Mouse (Mus musculus): ENCODE measurements around the gene Gmppa. TPM values are rescaled to one million over a fixed set of nuclear protein-coding genes. Genes with fewer than 3 reads are reported as not detected.

Gene Gmppa
- 10 to 100 TPM; 48.0 to 64.9 (median 62.3) TPM for total RNA-seq (2022)

DNA sequence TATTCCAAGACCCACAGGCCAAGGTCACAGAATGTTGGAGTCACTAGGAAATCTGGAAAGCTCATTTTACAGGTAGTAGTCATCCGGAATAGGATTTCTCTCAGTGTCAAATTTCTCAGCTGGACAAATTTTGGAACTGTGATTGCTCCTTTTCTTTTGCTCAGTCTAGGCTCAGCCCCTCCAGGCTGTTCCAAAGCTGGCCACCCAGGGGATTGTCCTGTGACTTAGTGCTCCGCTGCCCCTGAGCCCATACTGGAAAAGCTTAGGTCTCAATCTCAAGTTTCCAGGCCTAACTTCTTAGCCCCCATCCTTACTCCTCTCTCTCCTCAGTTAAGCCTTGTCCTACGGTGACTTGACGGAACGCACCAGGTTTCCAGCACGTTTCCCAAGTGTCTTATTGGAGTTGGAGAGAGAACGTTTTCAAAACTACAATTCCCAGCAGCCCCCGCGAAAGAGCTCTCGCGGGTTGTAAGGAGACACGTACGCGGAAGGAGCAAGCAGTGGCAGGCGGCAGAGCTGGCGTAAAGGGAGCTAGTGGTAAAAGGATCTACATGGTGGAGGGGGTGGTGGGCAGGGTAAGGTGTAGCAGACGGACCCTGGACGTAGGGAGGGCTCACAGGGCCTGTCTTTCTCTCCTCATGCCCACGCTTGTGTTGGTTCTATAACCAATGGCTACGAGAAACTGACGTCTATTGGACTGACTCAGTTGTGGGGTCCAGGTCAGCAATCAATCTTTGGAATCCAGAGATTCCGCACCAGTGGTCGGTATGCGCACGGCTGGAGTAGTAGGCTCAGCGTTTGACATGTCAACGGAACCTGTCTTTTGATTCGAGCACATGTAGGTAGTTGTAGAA is at the start of gene Gmppa:
Gene Gmppa, plus strand, starts transcription at position 456 of the 854 bp plus-strand sequence.
- peak; percentile 67 to 78 for DNase-seq (ENCODE audit: low spot score in 2 of 2)

- peak in 1 of 2 experiments; percentile 54 for DNase-seq (ENCODE audit: low spot score in 2 of 2)
These were observed 49.6 kb upstream of the Gmppa start for GRCm38 (mm10) chr1:75386149-75386548.

GRCm38 (mm10) chr1:75387469-75387928 is 48.2 kb upstream of the Gmppa start:
- no peak for DNase-seq (ENCODE audit: low spot score in 2 of 2)

GRCm38 (mm10) chr1:75387929-75388897 is 47.5 kb upstream of the Gmppa start:
- DNase-seq (ENCODE audit: low spot score in 2 of 2): no peak

DNA sequence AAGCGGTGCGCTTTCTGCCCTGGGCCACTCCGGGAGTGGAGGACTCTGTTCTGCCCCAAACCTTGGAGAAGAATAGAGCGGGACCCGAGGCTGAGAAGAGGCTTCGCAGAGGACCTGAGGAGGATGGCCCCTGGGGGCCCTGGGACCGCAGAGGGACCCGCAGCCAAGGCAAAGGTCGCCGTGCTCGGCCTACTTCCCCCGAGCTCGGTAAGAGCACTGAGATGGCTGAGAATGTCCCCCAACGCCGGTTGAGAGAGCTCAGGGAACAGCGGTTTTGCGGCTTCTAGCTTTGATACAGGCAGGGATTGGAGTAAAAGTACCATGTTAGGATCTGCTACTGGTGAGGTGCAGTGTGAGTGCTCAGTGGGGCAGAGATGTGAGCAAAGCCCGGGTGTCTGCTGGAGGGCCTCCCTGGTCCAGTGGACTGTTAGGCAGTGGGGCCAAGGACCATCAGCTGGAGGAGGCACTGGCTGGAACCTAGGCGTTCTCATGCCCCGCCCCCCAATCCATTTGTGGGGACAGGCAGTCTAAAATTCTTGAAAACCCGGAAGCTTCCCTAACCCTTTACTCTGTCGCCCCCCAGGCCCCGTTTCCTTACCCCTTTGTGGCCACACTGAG is 46.7 kb upstream of the Gmppa start:
- no peak for DNase-seq (ENCODE audit: low spot score in 2 of 2)

DNA sequence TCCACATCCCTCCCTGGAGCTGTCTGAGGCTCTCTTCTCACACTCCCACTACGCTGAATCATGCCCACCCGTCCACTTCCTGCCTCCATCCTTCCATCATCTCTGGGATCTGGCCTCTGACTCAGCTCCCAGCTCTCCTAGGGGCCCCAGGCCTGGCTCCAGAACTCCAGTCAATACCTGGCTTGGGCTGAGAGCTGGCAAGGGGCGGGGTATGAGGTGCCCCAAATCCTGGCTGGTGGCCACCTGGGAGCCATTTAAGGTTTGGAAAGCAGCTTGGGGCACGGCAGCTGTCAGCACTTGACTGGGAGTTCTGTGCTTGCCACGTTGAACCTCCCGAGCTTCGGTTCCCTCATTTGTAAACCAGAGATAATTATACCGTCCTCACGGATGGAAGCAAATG is 42.6 kb upstream of the Gmppa start:
- peak in 1 of 2 experiments; percentile 56 for DNase-seq (ENCODE audit: low spot score in 2 of 2)

DNA sequence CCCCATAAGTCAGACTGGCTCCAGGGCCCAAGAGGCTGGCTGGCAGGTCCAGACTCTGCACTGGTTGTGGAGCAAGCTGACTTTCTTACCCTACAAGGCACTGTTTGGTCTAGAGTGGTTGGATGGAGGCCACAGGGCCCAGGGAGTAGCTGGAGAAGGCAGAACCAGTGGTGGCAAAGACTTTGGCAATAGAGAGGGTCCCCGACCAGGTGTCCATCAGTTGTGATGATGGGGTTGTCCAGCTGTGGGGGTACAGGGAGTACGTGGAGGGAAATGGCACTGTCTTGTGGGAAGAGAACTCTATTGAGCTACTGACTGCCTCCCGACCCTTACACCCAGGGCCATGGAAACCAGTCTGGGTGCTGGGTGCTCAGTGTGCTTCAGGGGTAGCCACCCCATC is 41.9 kb upstream of the Gmppa start:
- DNase-seq (ENCODE audit: low spot score in 2 of 2): no peak

GRCm38 (mm10) chr1:75398761-75399402 is 36.8 kb upstream of the Gmppa start:
- DNase-seq (ENCODE audit: low spot score in 2 of 2): no peak

DNA sequence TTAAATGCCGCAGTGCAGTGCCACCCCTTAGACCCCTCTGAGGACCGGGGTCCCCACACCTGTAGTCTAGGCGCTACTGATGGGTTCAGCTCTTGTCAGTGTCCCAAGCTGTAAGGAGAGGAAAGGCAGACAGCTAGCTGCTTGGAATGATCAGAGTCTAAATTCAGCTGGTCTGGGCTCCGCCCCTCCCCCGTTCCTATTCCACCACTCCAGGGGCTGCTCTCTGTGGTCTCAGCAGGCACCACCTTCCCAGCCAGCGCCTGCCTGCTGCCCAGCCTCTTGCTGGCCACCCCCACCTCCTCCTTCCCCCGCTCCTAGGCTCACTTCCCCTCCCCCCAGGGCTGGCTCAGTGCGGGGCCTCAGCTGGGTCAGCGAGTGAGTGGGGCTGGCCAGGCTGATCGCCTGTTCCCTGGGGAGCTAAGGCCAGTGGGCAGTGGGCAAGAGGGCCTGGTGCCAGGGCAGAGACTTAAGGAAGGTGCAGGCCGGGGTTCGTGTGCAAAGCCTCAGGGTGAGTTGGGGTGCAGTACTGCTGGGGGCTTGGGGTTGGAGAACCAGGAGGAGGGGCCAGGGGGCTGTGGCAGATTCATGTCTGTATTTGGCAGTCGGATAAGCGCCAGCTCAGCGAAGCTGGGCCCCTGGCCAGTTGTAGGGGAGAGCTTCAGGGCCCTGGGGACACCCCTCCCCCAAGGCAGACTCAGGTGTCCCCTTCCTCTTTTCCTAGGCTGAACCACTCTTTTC is 35.8 kb upstream of the Gmppa start:
- peak in 1 of 2 experiments; percentile 45 for DNase-seq (ENCODE audit: low spot score in 2 of 2)

- no peak for DNase-seq (ENCODE audit: low spot score in 2 of 2)
These were observed 35.1 kb upstream of the Gmppa start for GRCm38 (mm10) chr1:75400493-75401115.

DNA sequence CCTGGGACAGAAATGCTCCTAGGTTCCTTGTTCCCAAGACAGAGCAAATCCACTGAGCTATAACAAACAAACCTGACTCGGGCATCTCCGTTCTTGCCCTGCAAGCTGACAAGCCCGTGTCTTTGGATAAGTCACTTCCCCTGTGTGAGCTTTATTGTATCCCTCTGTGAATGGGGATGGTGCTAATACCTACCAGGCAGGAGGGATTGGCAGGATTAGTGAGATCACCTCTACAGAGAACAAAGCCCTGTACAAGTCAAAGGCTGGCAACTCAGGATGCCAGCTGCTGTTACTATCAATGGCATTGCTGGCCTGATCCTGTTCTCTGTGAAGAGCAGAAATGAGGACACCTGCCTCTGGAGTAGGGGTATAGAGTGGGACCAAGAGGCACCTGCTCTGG is 30.2 kb upstream of the Gmppa start:
- DNase-seq (ENCODE audit: low spot score in 2 of 2): no peak

- no peak for DNase-seq (ENCODE audit: low spot score in 2 of 2)
These were observed 29.6 kb upstream of the Gmppa start for GRCm38 (mm10) chr1:75406173-75406572.

DNA sequence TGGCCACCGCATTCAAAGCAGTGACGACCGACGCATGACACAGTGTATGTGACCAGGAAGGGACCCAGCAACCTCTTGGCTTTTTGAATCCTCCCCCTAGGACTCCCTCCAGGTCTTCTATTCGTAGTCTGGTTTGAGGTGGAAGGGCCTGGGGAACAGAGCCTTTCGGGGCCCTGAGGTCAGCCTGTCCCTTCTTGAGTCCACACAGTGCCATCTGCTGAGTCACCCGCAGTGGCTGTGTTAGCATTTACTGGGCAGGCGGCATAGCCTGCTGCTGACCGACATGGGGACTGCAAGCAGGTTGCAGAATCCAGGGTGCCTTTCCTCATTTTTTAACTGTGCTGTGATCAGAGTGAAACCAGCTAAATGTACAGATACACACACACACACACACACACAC is 28.7 kb upstream of the Gmppa start:
- DNase-seq (ENCODE audit: low spot score in 2 of 2): no peak

DNA sequence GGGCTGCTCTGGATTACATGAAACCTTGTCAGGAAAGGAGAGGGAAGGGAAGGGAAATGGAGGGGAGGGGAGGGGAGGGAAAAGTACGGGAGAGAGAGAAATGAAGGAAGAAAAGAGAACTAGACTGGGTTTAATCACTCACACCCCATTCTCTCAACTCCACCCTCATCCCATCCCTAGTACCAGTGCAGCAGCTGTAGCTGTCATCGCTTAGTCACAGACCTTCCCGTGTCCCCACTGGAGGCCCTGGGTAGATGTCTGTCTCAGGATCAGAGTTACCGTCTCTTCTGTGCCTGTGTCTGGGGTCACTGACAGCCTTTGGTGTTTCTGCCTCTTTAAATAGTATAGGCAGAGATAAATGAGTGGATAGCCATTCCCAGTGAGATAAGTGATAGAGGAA is 27.5 kb upstream of the Gmppa start:
- DNase-seq (ENCODE audit: low spot score in 2 of 2): no peak

- DNase-seq (ENCODE audit: low spot score in 2 of 2): no peak
These were observed 25.8 kb upstream of the Gmppa start for GRCm38 (mm10) chr1:75409950-75410349.

- no peak for DNase-seq (ENCODE audit: low spot score in 2 of 2)
These were observed 23.5 kb upstream of the Gmppa start for GRCm38 (mm10) chr1:75412196-75412595.

DNA sequence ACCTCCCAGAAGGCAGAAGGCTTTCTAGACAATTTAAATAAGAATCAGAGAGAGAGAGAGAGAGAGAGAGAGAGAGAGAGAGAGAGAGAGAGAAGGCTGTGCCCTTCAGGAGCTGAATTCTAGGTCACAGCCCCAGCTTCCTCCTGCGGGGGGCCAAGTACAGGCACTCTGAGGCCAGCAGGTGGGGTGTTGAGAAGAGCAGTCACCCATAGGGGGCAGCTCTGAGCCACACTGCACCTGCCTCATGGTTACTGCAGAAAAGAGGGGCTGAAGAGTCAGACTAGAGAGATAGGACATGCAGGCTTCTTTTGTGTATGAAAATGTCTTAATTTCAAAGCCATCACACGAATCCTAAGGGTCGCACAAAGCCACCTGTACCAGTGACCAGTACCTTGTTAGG is 22.0 kb upstream of the Gmppa start:
- no peak for DNase-seq (ENCODE audit: low spot score in 2 of 2)

DNA sequence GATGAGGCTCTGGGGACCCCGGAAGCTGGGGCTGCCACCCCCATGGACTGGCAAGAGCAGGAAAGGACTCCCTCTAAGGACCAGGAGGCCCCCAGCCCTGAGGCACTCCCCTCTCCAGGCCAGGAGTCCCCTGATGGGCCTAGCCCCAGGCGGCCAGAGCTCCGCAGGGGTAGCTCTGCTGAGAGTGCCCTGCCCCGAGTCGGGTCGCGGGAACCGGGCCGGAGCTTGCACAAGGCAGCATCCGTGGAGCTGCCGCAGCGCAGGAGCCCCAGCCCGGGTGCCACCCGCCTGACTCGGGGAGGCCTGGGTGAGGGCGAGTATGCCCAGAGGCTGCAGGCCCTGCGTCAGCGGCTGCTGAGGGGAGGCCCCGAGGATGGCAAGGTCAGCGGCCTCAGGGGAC is 13.9 kb upstream of the Gmppa start:
- DNase-seq (ENCODE audit: low spot score in 2 of 2): no peak

DNA sequence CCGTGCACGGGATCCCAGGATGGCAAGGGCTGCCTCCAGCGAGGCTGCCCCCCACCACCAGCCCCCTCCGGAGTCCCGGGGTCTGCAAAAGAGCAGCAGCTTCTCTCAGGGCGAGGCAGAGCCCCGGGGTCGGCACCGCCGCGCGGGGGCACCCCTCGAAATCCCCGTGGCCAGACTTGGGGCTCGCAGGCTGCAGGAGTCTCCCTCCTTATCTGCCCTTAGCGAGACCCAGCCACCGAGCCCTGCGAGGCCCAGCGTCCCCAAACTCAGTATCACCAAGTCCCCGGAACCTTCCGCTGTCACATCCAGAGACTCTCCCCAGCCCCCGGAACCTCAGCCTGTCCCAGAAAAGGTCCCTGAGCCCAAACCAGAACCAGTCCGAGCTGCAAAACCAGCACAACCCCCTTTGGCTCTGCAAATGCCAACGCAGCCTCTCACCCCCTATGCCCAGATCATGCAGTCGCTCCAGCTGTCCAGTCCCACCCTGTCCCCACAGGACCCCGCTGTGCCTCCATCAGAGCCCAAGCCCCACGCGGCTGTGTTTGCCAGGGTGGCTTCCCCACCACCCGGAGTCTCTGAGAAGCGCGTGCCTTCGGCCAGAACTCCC is 13.4 kb upstream of the Gmppa start:
- no peak for DNase-seq (ENCODE audit: low spot score in 2 of 2)

All from left cerebral cortex, adult 8-10 months (tissue).